In genomic region chr2:153525906-153526311, GRCm38 (mm10) we compare ENCODE assay signal across 10 mouse cellular contexts. TPM values are rescaled to one million over a fixed set of nuclear protein-coding genes. Genes with fewer than 3 reads are reported as not detected.
A peak's percentile ranks its signal among the peaks of the same experiment; 100 is the strongest.
DNase-seq lines count a peak whose midpoint lies in the region; ATAC-seq and TF ChIP-seq lines count a peak whose summit lies in the region.
"Had no signal": no experiment of that assay in that cellular context is flagged by ENCODE, and none has a peak within 500 bp of the region (broad histone marks: within the 10 kb centered on the region; RNA-seq: fewer than 3 reads in every experiment).

No protein-coding gene starts in this region.

- ATAC-seq in embryonic facial prominence, embryonic 14.5 days (ENCODE audit: low read depth) = peak; percentile 28; the same call in 1 of the 2 replicates
- peak; percentile 84 for ATAC-seq in liver, embryonic 13.5 days (ENCODE audit: low read depth)
- no peak for ATAC-seq in monocyte, adult 5-6 weeks (replicated peaks; ENCODE audit: insufficient number of reproducible peaks, low FRiP score, low TSS enrichment, poor library complexity, severe bottlenecking)
- ATAC-seq: Patski had no signal

- DNase-seq in cerebellum, adult 9-10 months = peak; percentile 44
- DNase-seq in cerebellum, adult 2 months = no peak
- DNase-seq in CD4-positive helper T cell, adult 2 months (ENCODE audit: low read depth, low spot score) = peak; percentile 76
- DNase-seq in embryonic facial prominence, embryonic 14.5 days (ENCODE audit: low spot score) = peak; percentile 43
- DNase-seq in liver, embryonic 13.5 days = peak; percentile 89
- DNase-seq in retina, embryonic 14.5 days (ENCODE audit: low spot score) = peak; percentile 52
- DNase-seq in layer of hippocampus, postnatal 36 days = no peak

- no peak for TF ChIP-seq POLR2A in cerebellum, adult 2 months (IDR thresholded peaks at IDR 0.05; ENCODE audit: borderline replicate concordance, insufficient read depth, low read length)

- peak overlapping the region; percentile 19; the same call in 1 of the 2 replicates for H3K9ac ChIP-seq in embryonic facial prominence, embryonic 14.5 days (ENCODE audit: low read depth, low read length)
- peak overlapping the region; percentile 92 for H3K9ac ChIP-seq in liver, embryonic 13.5 days

- no peak overlapping the region for H3K27ac ChIP-seq in cerebellum, adult 2 months (ENCODE audit: insufficient read depth, low read length)
- 0 out of 2 replicates have a peak overlapping the region, but pooled peaks have one; percentile 21 for H3K27ac ChIP-seq in embryonic facial prominence, embryonic 14.5 days (replicated peaks; ENCODE audit: low read depth, low read length)
- H3K27ac ChIP-seq in liver, embryonic 13.5 days = peak overlapping the region; percentile 92
- H3K27ac ChIP-seq: kidney, postnatal 0 days had no signal

- no peaks in the 10 kb centered on the region for H3K27me3 ChIP-seq in cerebellum, adult 2 months (ENCODE audit: control insufficient read depth, insufficient read depth, low read length)
- peaks cover 27% of the 10 kb centered on the region for H3K27me3 ChIP-seq in embryonic facial prominence, embryonic 14.5 days (replicated peaks; ENCODE audit: control insufficient read depth, insufficient read depth, low read length)
- H3K27me3 ChIP-seq in liver, embryonic 13.5 days = peaks cover 9% of the 10 kb centered on the region

- TF ChIP-seq CTCF in cerebellum, adult 2 months (IDR thresholded peaks at IDR 0.05; ENCODE audit: borderline replicate concordance, insufficient read depth, low read depth, low read length) = no peak

- peaks cover 26% of the 10 kb centered on the region for H3K4me1 ChIP-seq in cerebellum, adult 2 months (ENCODE audit: control insufficient read depth, insufficient read depth, low read length)
- H3K4me1 ChIP-seq in embryonic facial prominence, embryonic 14.5 days (ENCODE audit: control insufficient read depth, insufficient read depth, low read length) = peaks cover 19% of the 10 kb centered on the region
- peaks cover 94% of the 10 kb centered on the region for H3K4me1 ChIP-seq in liver, embryonic 13.5 days (replicated peaks)

- WGBS in cerebellum, adult 2 months = 36% methylated on average over 10 of the region's 10 CpGs
- WGBS in embryonic facial prominence, embryonic 14.5 days = 15% methylated on average over 10 of the region's 10 CpGs
- WGBS in liver, embryonic 13.5 days (ENCODE audit: insufficient replicate concordance) = 4% methylated on average over 10 of the region's 10 CpGs

- no peak overlapping the region for H3K4me2 ChIP-seq in embryonic facial prominence, embryonic 14.5 days (ENCODE audit: low read depth, low read length)
- H3K4me2 ChIP-seq in liver, embryonic 13.5 days = peak overlapping the region; percentile 99

- no peaks in the 10 kb centered on the region for H3K36me3 ChIP-seq in embryonic facial prominence, embryonic 14.5 days (ENCODE audit: control insufficient read depth, insufficient read depth, low read length)
- no peaks in the 10 kb centered on the region for H3K36me3 ChIP-seq in liver, embryonic 13.5 days

- H3K9me3 ChIP-seq in embryonic facial prominence, embryonic 14.5 days (ENCODE audit: control insufficient read depth, low read length) = no peaks in the 10 kb centered on the region
- H3K9me3 ChIP-seq in liver, embryonic 13.5 days (replicated peaks) = no peaks in the 10 kb centered on the region

- H3K4me3 ChIP-seq in cerebellum, adult 2 months (replicated peaks; ENCODE audit: insufficient read depth, low read depth, low read length) = no peak overlapping the region
- no peak overlapping the region for H3K4me3 ChIP-seq in embryonic facial prominence, embryonic 14.5 days (ENCODE audit: low read depth, low read length)
- peak overlapping the region; percentile 95 for H3K4me3 ChIP-seq in liver, embryonic 13.5 days (replicated peaks)

RNA-seq across cellular contexts. Expression of gene Nol4l, which starts 3.9 kb away (rescaled TPM):
- polyA plus RNA-seq in cerebellum, adult 2 months (2012; rRNA removed) = 23.1 and 24.3 TPM in 2 replicates
- 11.6 and 12.9 TPM in 2 replicates for polyA plus RNA-seq in embryonic facial prominence, embryonic 14.5 days (2014; fragmentation: Nextera tagmentation; extraction: Ambion mirVana)
- polyA plus RNA-seq in liver, embryonic 13.5 days (2015; fragmentation: Nextera tagmentation; extraction: Ambion mirVana) = 5.3 and 5.4 TPM in 2 replicates
- 1.3 to 3.7 TPM (median 1.4 TPM) in 3 replicates for total RNA-seq in monocyte, adult 5-6 weeks (2017)
- total RNA-seq in layer of hippocampus, postnatal 36 days (2021) = 10 to 100 TPM; 47.0 to 47.3 TPM

RNA-seq across cellular contexts. Expression of gene 4930404H24Rik, which starts 33.3 kb away (rescaled TPM):
- not detected in 2 replicates for polyA plus RNA-seq in cerebellum, adult 2 months (2012; rRNA removed)
- not detected in 2 replicates for polyA plus RNA-seq in embryonic facial prominence, embryonic 14.5 days (2014; fragmentation: Nextera tagmentation; extraction: Ambion mirVana)
- polyA plus RNA-seq in liver, embryonic 13.5 days (2015; fragmentation: Nextera tagmentation; extraction: Ambion mirVana) = not detected in 2 replicates
- not detected in 3 replicates for total RNA-seq in monocyte, adult 5-6 weeks (2017)
- not detected for total RNA-seq in layer of hippocampus, postnatal 36 days (2021)
- polyA plus RNA-seq: kidney, postnatal 0 days; Patski had no signal

Comparison
In these comparisons a context has a peak if more than half of its experiments do, and no peak if none do; other contexts are left out.
1. DNase-seq: peak in cerebellum, adult 9-10 months (single experiment), CD4-positive helper T cell, adult 2 months (single experiment), embryonic facial prominence, embryonic 14.5 days (single experiment), liver, embryonic 13.5 days (single experiment) and retina, embryonic 14.5 days (single experiment); none in cerebellum, adult 2 months (0 of 2) and layer of hippocampus, postnatal 36 days (0 of 2).